Mouse (Mus musculus) stomach, postnatal 0 days (tissue): ENCODE measurements around the gene Cd248. TPM values are rescaled to one million over a fixed set of nuclear protein-coding genes. Genes with fewer than 3 reads are reported as not detected.

Experiments used
- ATAC-seq: fragments of 200-750 bp; cut with Nextera tagmentation; 2 replicates; pipeline ENCODE4 v1.8.0; 2017; ENCODE audit not compliant: low FRiP score, low TSS enrichment
- DNase-seq: peaks from one replicate; pipeline ENCODE4 v3.0.0-alpha.2; 2016; ENCODE audit warnings: low spot score
- H3K27ac ChIP-seq: fragments of 300-500 bp; sonication (generic); replicated peaks from 2 replicates; pipeline ENCODE4 v1.5.1; 2014; ENCODE audit warnings: mild to moderate bottlenecking, control low read depth
- H3K27me3 ChIP-seq: fragments of 300-500 bp; sonication (generic); 2 replicates; pipeline ENCODE4 v1.6.1; 2014; ENCODE audit warnings: low read length; ENCODE audit not compliant: control insufficient read depth, insufficient read depth
- H3K36me3 ChIP-seq: fragments of 300-500 bp; sonication (generic); 2 replicates; pipeline ENCODE4 v1.6.1; 2014; ENCODE audit warnings: low read length, mixed read lengths; ENCODE audit not compliant: control insufficient read depth, insufficient read depth
- H3K4me1 ChIP-seq: fragments of 300-500 bp; sonication (generic); replicated peaks from 2 replicates; pipeline ENCODE4 v1.6.1; 2014; ENCODE audit warnings: antibody characterized with exemption; ENCODE audit not compliant: control insufficient read depth, insufficient read depth
- H3K4me2 ChIP-seq: fragments of 300-500 bp; sonication (generic); replicated peaks from 2 replicates; pipeline ENCODE4 v1.6.1; 2014; ENCODE audit warnings: low read depth, mild to moderate bottlenecking, control low read depth, moderate library complexity
- H3K4me3 ChIP-seq: fragments of 300-500 bp; sonication (generic); 2 replicates; pipeline ENCODE4 v1.5.1; 2014; ENCODE audit warnings: low read depth, low read length, control low read depth
- H3K9ac ChIP-seq: fragments of 300-500 bp; sonication (generic); 2 replicates; pipeline ENCODE4 v1.6.1; 2014; ENCODE audit warnings: mild to moderate bottlenecking, low read length, control low read depth, mixed read lengths
- H3K9me3 ChIP-seq: fragments of 300-500 bp; sonication (generic); 2 replicates; pipeline ENCODE4 v1.6.1; 2016; ENCODE audit warnings: low read length; ENCODE audit not compliant: control insufficient read depth
- CTCF ChIP-seq: IDR thresholded peaks from 2 replicates; pipeline ENCODE4 v1.5.1; 2016; ENCODE audit warnings: antibody characterized with exemption, low read depth, mild to moderate bottlenecking, moderate library complexity
- EP300 ChIP-seq: optimal IDR thresholded peaks from 2 replicates; pipeline ENCODE3; 2016; ENCODE audit warnings: antibody characterized with exemption
- WGBS: fragments of 180-500 bp; shearing (Covaris S2); extraction: QIAGEN DNeasy Blood & Tissue Kit; methylation state at CpG from one replicate; pipeline ENCODE4 v1.1.7; 2014; 5-methylcytosine and 5-hydroxymethylcytosine counted together
- polyA plus RNA-seq: library from polyadenylated mRNA; unstranded; fragments of >200 nt; fragmentation: Nextera tagmentation; extraction: Ambion mirVana; gene quantifications from 2 replicates; pipeline ENCODE4 v1.2.1, GENCODE M21; 2015

Cd248 gene
- polyA plus RNA-seq, 1 experiment from 2014 or later, result 31.6 TPM

GRCm38 (mm10) chr19:5050047-5050905 lies 17.6 kb upstream of the Cd248 start, which contains the start of gene Rin1:
Gene Rin1 (plus strand): TSS chr19:5050481.
- H3K9me3 ChIP-seq, result no peaks in the 10 kb centered on the region
- peak; percentile 78 for ATAC-seq
- DNase-seq, result peak; percentile 85
- H3K9ac ChIP-seq, result peak within 1 kb of the TSS; percentile 49
- peaks cover 6% of the 10 kb centered on the region for H3K36me3 ChIP-seq
- H3K4me3 ChIP-seq, result peak within 1 kb of the TSS; percentile 35
- TF ChIP-seq EP300 (no peak), CTCF (peak; percentile 74)
- no peaks in the 10 kb centered on the region for H3K27me3 ChIP-seq
- no peaks in the 10 kb centered on the region; the same call in 1 of the 2 replicates for H3K4me1 ChIP-seq
- 18% methylated on average over 14 of the region's 14 CpGs for WGBS
- peak within 1 kb of the TSS; percentile 65 for H3K27ac ChIP-seq
- H3K4me2 ChIP-seq, result peak within 1 kb of the TSS; percentile 63

GRCm38 (mm10) chr19:5051031-5051430 lies 16.8 kb upstream of the Cd248 start:
- Histone ChIP-seq H3K4me1 (no peaks in the 10 kb centered on the region; the same call in 1 of the 2 replicates), H3K9me3 (no peaks in the 10 kb centered on the region), H3K27ac (peak overlapping the region; percentile 65), H3K9ac (peak overlapping the region; percentile 49), H3K4me2 (peak overlapping the region; percentile 63), H3K27me3 (no peaks in the 10 kb centered on the region), H3K4me3 (peak overlapping the region; percentile 35), H3K36me3 (peaks cover 6% of the 10 kb centered on the region)
- TF ChIP-seq EP300 (no peak), CTCF (no peak)
- WGBS, result 5% methylated on average over 17 of the region's 17 CpGs
- peak; percentile 61 for DNase-seq
- ATAC-seq, result peak; percentile 33

GRCm38 (mm10) chr19:5051515-5051914 lies 16.4 kb upstream of the Cd248 start:
- ATAC-seq, result no peak
- WGBS, result 34% methylated on average over 3 of the region's 3 CpGs
- Histone ChIP-seq H3K36me3 (peaks cover 6% of the 10 kb centered on the region; the same call in 1 of the 2 replicates), H3K27ac (peak overlapping the region; percentile 65), H3K9me3 (no peaks in the 10 kb centered on the region), H3K4me3 (peak overlapping the region; percentile 35), H3K27me3 (no peaks in the 10 kb centered on the region), H3K9ac (peak overlapping the region; percentile 49; the same call in 1 of the 2 replicates), H3K4me2 (peak overlapping the region; percentile 63), H3K4me1 (no peaks in the 10 kb centered on the region; the same call in 1 of the 2 replicates)
- TF ChIP-seq EP300, result no peak
- TF ChIP-seq CTCF, result no peak
- no peak for DNase-seq

GRCm38 (mm10) chr19:5052166-5052822 lies 15.6 kb upstream of the Cd248 start:
- H3K4me2 ChIP-seq, result no peak overlapping the region
- no peak overlapping the region for H3K4me3 ChIP-seq
- no peak overlapping the region for H3K9ac ChIP-seq
- DNase-seq, result no peak
- no peak for ATAC-seq
- no peaks in the 10 kb centered on the region for H3K27me3 ChIP-seq
- peaks cover 3% of the 10 kb centered on the region; the same call in 1 of the 2 replicates for H3K36me3 ChIP-seq
- TF ChIP-seq EP300 (no peak), CTCF (no peak)
- H3K4me1 ChIP-seq, result no peaks in the 10 kb centered on the region; the same call in 1 of the 2 replicates
- 53% methylated on average over 25 of the region's 25 CpGs for WGBS
- H3K9me3 ChIP-seq, result no peaks in the 10 kb centered on the region
- no peak overlapping the region for H3K27ac ChIP-seq

GRCm38 (mm10) chr19:5052853-5053252 lies 15.0 kb upstream of the Cd248 start:
- ATAC-seq (no peak), DNase-seq (no peak)
- Histone ChIP-seq H3K9me3 (no peaks in the 10 kb centered on the region), H3K4me2 (no peak overlapping the region), H3K27me3 (no peaks in the 10 kb centered on the region), H3K27ac (no peak overlapping the region), H3K4me3 (no peak overlapping the region), H3K9ac (no peak overlapping the region), H3K36me3 (no peaks in the 10 kb centered on the region; the same call in 1 of the 2 replicates), H3K4me1 (no peaks in the 10 kb centered on the region; the same call in 1 of the 2 replicates)
- WGBS, result 71% methylated on average over 17 of the region's 17 CpGs
- TF ChIP-seq EP300 (no peak), CTCF (no peak)
